In the genomic region with DNA sequence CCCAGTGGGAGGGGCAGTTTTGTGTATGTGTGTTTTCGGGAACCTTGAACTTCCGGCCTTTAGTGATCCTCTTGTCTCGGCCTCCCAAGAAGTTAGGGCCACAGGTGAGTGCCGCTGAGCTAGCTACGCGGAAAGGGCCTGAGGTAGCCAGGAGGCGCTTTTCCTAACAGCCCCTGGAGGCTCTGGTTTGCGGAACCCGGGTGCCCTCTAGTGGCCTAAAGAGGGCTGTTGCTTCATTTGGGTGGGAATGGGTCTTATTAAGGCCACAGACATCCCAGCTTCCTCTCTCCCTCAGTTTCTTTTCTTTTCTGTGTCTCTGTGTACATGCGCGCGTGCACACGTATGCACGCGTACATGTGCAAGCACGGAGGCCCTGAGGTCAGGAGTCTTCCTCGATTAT, we compare ENCODE assay signal across 8 mouse cellular contexts. TPM values are rescaled to one million over a fixed set of nuclear protein-coding genes. Genes with fewer than 3 reads are reported as not detected.
A peak's percentile ranks its signal among the peaks of the same experiment; 100 is the strongest.
DNase-seq lines count a peak whose midpoint lies in the region; ATAC-seq and TF ChIP-seq lines count a peak whose summit lies in the region.

No protein-coding gene starts in this region.

- H3K4me3 ChIP-seq in cerebellum, adult 2 months (replicated peaks; ENCODE audit: insufficient read depth, low read depth, low read length) = no peak overlapping the region
- no peak overlapping the region for H3K4me3 ChIP-seq in left cerebral cortex, adult 2 months
- no peak overlapping the region for H3K4me3 ChIP-seq in midbrain, embryonic 10.5 days
- no peak overlapping the region for H3K4me3 ChIP-seq in small intestine, adult 2 months (ENCODE audit: low read depth, low read length)

- no peak for TF ChIP-seq POLR2A in cerebellum, adult 2 months (IDR thresholded peaks at IDR 0.05; ENCODE audit: borderline replicate concordance, insufficient read depth, low read length)
- no peak for TF ChIP-seq POLR2A in small intestine, adult 2 months (IDR thresholded peaks at IDR 0.05; ENCODE audit: low read depth, low read length)

- peak; percentile 88 for TF ChIP-seq CTCF in cerebellum, adult 2 months (IDR thresholded peaks at IDR 0.05; ENCODE audit: borderline replicate concordance, insufficient read depth, low read depth, low read length)
- peak; percentile 96 for TF ChIP-seq CTCF in left cerebral cortex, adult 2 months (IDR thresholded peaks at IDR 0.05)
- TF ChIP-seq CTCF in small intestine, adult 2 months (IDR thresholded peaks at IDR 0.05; ENCODE audit: extremely low read depth, insufficient read length, insufficient replicate concordance, low read depth, low read length) = peak; percentile 92

- no peaks in the 10 kb centered on the region for H3K4me1 ChIP-seq in cerebellum, adult 2 months (ENCODE audit: control insufficient read depth, insufficient read depth, low read length)
- peaks cover 11% of the 10 kb centered on the region for H3K4me1 ChIP-seq in midbrain, embryonic 10.5 days
- no peaks in the 10 kb centered on the region for H3K4me1 ChIP-seq in small intestine, adult 2 months (ENCODE audit: control insufficient read depth, insufficient read depth, insufficient read length, low read length)

- no peak for ATAC-seq in erythroid progenitor cell, adult 5-6 weeks (replicated peaks; ENCODE audit: low FRiP score, poor library complexity, severe bottlenecking)

- intact Hi-C loops in left cerebral cortex, adult 2 months (cut with DNase I) = loop anchor here (1.0 to 5.0 kb wide), 2 partner anchors 36 to 51 kb away; no protein-coding TSS in a partner anchor

- DNase-seq in WW6 (ENCODE audit: low read depth, low spot score) = peak; percentile 83
- DNase-seq in cerebellum, adult 2 months = peak; percentile 63 to 77
- DNase-seq in frontal cortex, adult 2 months (ENCODE audit: extremely low spot score in 1 of 2, low spot score in 1 of 2) = peak; percentile 49 to 90
- peak; percentile 58 for DNase-seq in hindlimb bud, embryonic 11.5 days (ENCODE audit: extremely low spot score, low read depth, low spot score)
- DNase-seq in left cerebral cortex, adult 2 months (ENCODE audit: extremely low spot score in 1 of 2, low spot score in 2 of 2) = peak; percentile 76 to 82
- peak; percentile 75 for DNase-seq in midbrain, embryonic 10.5 days (ENCODE audit: low spot score)

- no peaks in the 10 kb centered on the region for H3K9me3 ChIP-seq in midbrain, embryonic 10.5 days (replicated peaks)

- H3K27ac ChIP-seq in cerebellum, adult 2 months (ENCODE audit: insufficient read depth, low read length) = no peak overlapping the region
- H3K27ac ChIP-seq in left cerebral cortex, adult 2 months = no peak overlapping the region
- H3K27ac ChIP-seq in midbrain, embryonic 10.5 days (replicated peaks) = no peak overlapping the region
- H3K27ac ChIP-seq in small intestine, adult 2 months (ENCODE audit: insufficient read depth, low read depth, low read length) = no peak overlapping the region

- H3K27me3 ChIP-seq in cerebellum, adult 2 months (ENCODE audit: control insufficient read depth, insufficient read depth, low read length) = no peaks in the 10 kb centered on the region
- no peaks in the 10 kb centered on the region for H3K27me3 ChIP-seq in midbrain, embryonic 10.5 days (ENCODE audit: low read depth, poor library complexity, severe bottlenecking)
- no peaks in the 10 kb centered on the region for H3K27me3 ChIP-seq in small intestine, adult 2 months (ENCODE audit: control insufficient read depth, insufficient read depth, low read length)

- WGBS in cerebellum, adult 2 months = 17% methylated on average over 17 of the region's 17 CpGs
- 18% methylated on average over 17 of the region's 17 CpGs for WGBS in midbrain, embryonic 10.5 days
- 34% methylated on average over 17 of the region's 17 CpGs for WGBS in small intestine, adult 2 months

- peaks cover 51% of the 10 kb centered on the region for H3K36me3 ChIP-seq in midbrain, embryonic 10.5 days
- peaks cover 6% of the 10 kb centered on the region; the same call in 1 of the 2 replicates for H3K36me3 ChIP-seq in small intestine, adult 2 months (ENCODE audit: control insufficient read depth, insufficient read depth, low read length)

RNA-seq across cellular contexts. Expression of a gene that starts 6.5 kb away (rescaled TPM):
- 8.1 and 8.3 TPM in 2 replicates for polyA plus RNA-seq in cerebellum, adult 2 months (2012; rRNA removed)
- polyA plus RNA-seq in frontal cortex, adult 2 months (2012; rRNA removed) = 11.2 and 12.1 TPM in 2 replicates
- total RNA-seq in left cerebral cortex, adult 2 months (2021) = 1 to 10 TPM; 7.4 to 9.4 TPM
- 13.2 and 13.7 TPM in 2 replicates for polyA plus RNA-seq in midbrain, embryonic 10.5 days (2016; fragmentation: Nextera tagmentation; extraction: Ambion mirVana)
- 3.2 and 7.3 TPM in 2 replicates for polyA plus RNA-seq in small intestine, adult 2 months (2012; rRNA removed)
- total RNA-seq in erythroid progenitor cell, adult 5-6 weeks (2015; ENCODE audit: low replicate concordance) = 4.0 and 7.5 TPM in 2 replicates
- 0.13 and 2.3 TPM in 2 replicates for total RNA-seq in erythroid progenitor cell, adult 5-6 weeks (2017; ENCODE audit: low replicate concordance)

RNA-seq across cellular contexts. Expression of a gene that starts 54.1 kb away (rescaled TPM):
- polyA plus RNA-seq in cerebellum, adult 2 months (2012; rRNA removed) = 36.2 and 38.0 TPM in 2 replicates
- polyA plus RNA-seq in frontal cortex, adult 2 months (2012; rRNA removed) = 38.4 and 41.2 TPM in 2 replicates
- 10 to 100 TPM; 34.7 to 37.7 TPM for total RNA-seq in left cerebral cortex, adult 2 months (2021)
- polyA plus RNA-seq in midbrain, embryonic 10.5 days (2016; fragmentation: Nextera tagmentation; extraction: Ambion mirVana) = 67.7 and 72.9 TPM in 2 replicates
- 5.5 and 8.4 TPM in 2 replicates for polyA plus RNA-seq in small intestine, adult 2 months (2012; rRNA removed)
- total RNA-seq in erythroid progenitor cell, adult 5-6 weeks (2015; ENCODE audit: low replicate concordance) = 1.8 and 2.5 TPM in 2 replicates
- total RNA-seq in erythroid progenitor cell, adult 5-6 weeks (2017; ENCODE audit: low replicate concordance) = 23.2 and 25.9 TPM in 2 replicates
